Mouse (Mus musculus) bone marrow, adult 2 months (tissue): Measurements from ENCODE around the gene Prkca. TPM values are rescaled to one million over a fixed set of nuclear protein-coding genes. Genes with fewer than 3 reads are reported as not detected.

Source experiments
- H3K27ac ChIP-seq: fragments of 200-500 bp; 2 replicates; pipeline ENCODE4 v1.5.1; 2012; ENCODE audit warnings: low read depth, mild to moderate bottlenecking, control low read depth, inconsistent platforms, low read length; ENCODE audit not compliant: control insufficient read depth, poor library complexity, insufficient read depth
- H3K4me1 ChIP-seq: fragments of 200-500 bp; 2 replicates; pipeline ENCODE4 v1.6.1; 2011; ENCODE audit warnings: low read length; ENCODE audit not compliant: control insufficient read depth, insufficient read depth
- H3K4me3 ChIP-seq: fragments of 200-500 bp; replicated peaks from 2 replicates; pipeline ENCODE3; 2011; ENCODE audit warnings: mild to moderate bottlenecking, low read depth, low read length, control low read depth; ENCODE audit not compliant: control insufficient read depth
- CTCF ChIP-seq: fragments of 200-500 bp; IDR thresholded peaks from 2 replicates; pipeline ENCODE4 v1.5.1; 2011; ENCODE audit warnings: low read length, control low read depth; ENCODE audit not compliant: control insufficient read depth, insufficient read depth
- POLR2A ChIP-seq: fragments of 200-500 bp; IDR thresholded peaks from 2 replicates; pipeline ENCODE4 v1.6.1; 2011; ENCODE audit warnings: low read depth, mild to moderate bottlenecking, control low read depth, low read length, borderline replicate concordance; ENCODE audit not compliant: control insufficient read depth
- WGBS: fragments of 180-500 bp; shearing (Covaris S2); methylation state at CpG from one replicate; pipeline ENCODE4 v1.1.7; 2018; 5-methylcytosine and 5-hydroxymethylcytosine counted together
- polyA plus RNA-seq: library from polyadenylated mRNA; stranded (reverse); fragments of >200 nt; gene quantifications from 2 replicates; pipeline ENCODE4 v1.2.4, GENCODE M21; 2011; ENCODE audit warnings: low replicate concordance; ENCODE audit not compliant: missing spikeins, insufficient read depth, insufficient read length

The Prkca gene
- polyA plus RNA-seq, 1 experiment: 33.8 TPM

DNA sequence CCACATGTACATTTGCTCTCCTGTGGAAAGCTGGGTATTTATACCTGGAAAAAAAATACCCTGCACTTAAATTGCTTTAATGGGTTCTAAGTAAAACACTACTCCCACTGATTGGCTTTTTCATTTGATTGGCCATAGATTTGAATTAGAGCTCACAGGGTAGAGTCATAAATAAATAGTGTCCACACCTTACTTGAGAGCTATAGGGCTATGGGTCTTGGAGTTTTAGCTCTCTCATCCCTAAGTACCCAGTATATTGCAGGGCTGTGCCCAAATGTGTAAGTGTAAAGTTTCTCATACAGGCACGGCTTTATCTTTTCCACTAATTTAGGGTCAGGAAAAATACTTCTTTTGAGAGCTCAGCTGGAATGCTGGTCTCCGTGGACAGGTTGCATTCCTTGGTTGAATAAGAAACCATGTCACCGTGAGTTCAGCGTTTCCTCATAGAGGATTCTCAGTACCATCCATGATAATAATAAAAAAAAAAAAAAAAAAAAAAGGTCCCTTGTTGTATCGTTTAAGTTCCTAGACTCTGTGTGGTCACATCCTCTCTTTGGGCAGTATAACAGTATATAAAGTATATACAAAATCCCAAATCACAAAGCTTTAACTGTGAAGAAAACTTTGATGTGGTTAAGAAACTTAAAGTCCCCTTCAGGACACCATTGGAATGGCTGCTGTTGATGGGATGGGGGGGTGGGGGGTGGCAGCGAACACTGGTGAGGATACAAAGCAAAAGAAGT lies 82.8 kb downstream of the Prkca start:
- TF ChIP-seq CTCF (no peak), POLR2A (no peak)
- Histone ChIP-seq H3K27ac (no peak overlapping the region), H3K4me1 (no peaks in the 10 kb centered on the region; the same call in 1 of the 2 replicates), H3K4me3 (no peak overlapping the region)
- WGBS: 83% methylated on average over 6 of the region's 6 CpGs

DNA sequence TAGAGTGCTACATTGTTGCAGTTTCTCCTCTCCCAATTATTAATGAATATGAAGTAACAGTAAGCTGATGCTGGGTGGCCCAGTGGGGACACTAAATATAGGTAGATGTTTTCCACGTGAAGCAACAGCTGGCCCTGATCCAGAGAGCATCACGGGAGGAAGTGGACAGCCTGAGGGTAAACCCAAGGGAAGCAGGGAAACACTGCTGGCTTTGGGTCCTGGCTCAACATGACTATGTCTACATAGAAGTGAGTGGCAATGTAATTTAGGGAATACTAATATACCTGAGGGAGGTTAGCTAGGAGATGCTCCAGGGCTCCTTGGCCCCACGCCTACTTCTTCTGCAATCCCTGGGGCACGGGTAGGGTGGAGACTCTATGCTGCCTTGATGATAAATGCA lies 84.3 kb downstream of the Prkca start:
- no peak for TF ChIP-seq POLR2A
- no peak for TF ChIP-seq CTCF
- WGBS: 34% methylated on average over 4 of the region's 4 CpGs
- H3K4me1 ChIP-seq: no peaks in the 10 kb centered on the region; the same call in 1 of the 2 replicates
- H3K4me3 ChIP-seq: no peak overlapping the region
- H3K27ac ChIP-seq: no peak overlapping the region

DNA sequence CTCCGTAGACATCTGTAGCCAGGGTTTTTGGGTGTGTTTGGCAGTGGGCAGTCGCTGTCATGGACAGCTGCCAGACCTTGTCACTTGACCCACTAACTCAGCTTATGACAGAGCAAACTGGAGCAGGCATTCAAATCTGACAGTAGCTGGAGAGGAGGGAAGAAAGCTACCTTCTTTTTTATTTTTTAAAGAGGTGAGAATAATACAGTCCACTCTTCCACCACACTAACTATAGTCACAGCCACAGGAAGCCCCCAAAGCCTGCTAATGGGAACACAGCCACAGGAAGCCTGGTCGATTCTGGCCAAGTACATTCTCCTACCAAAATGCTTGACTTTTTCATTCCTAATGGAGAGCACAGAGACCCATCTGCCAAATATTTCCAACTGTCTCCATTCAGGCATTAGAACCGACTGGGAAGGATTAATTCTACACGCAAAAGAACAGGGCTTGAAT lies 84.9 kb downstream of the Prkca start:
- 53% methylated on average over 5 of the region's 5 CpGs for whole genome bisulfite sequencing
- Histone ChIP-seq H3K4me3 (no peak overlapping the region), H3K4me1 (no peaks in the 10 kb centered on the region; the same call in 1 of the 2 replicates), H3K27ac (no peak overlapping the region)
- no peak for TF ChIP-seq CTCF
- TF ChIP-seq POLR2A: no peak

DNA sequence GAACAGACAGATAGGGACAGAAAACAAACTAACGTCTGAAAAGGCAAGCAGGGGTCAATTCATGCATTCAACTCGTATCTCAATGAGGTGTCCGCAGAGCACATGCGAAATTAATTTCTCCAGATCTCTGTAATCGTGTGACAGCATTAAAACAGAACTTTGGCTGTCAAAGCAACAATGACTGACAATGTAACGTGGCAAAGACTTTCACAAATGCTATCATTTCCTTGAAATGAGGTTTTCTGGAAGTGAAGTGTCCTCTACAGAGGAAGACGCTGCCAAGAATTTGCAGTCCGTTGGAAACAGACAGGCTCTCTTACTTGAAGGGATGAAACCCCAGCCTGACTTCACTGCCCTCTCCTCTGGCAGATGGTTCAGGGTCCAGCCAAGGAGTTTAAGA lies 85.8 kb downstream of the Prkca start:
- Histone ChIP-seq H3K4me3 (no peak overlapping the region), H3K4me1 (no peaks in the 10 kb centered on the region; the same call in 1 of the 2 replicates), H3K27ac (no peak overlapping the region)
- WGBS: 75% methylated on average over 8 of the region's 8 CpGs
- TF ChIP-seq CTCF (no peak), POLR2A (no peak)

DNA sequence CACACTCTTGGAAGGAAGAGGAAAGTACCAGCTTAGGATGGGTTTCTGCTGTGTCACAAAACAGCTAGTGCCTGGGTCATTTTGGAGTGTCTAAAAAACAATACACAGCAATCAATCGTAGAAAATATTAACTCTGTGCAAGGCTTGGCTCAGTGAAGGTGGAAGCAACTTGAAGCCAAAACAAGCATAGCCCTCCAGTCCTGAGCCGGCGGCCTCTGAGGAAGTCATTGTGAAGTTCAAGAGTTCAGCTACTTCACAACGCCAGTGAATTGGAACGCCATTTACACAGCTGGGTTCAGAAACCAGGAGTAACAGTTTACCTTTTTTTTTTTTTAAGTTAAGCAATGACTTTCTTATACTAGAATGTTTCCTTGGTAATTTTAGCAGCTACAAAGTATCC lies 89.0 kb downstream of the Prkca start:
- peaks cover 4% of the 10 kb centered on the region for H3K4me1 ChIP-seq
- 83% methylated on average over 5 of the region's 5 CpGs for WGBS
- no peak for TF ChIP-seq CTCF
- no peak for TF ChIP-seq POLR2A
- no peak overlapping the region for H3K27ac ChIP-seq
- H3K4me3 ChIP-seq: no peak overlapping the region

DNA sequence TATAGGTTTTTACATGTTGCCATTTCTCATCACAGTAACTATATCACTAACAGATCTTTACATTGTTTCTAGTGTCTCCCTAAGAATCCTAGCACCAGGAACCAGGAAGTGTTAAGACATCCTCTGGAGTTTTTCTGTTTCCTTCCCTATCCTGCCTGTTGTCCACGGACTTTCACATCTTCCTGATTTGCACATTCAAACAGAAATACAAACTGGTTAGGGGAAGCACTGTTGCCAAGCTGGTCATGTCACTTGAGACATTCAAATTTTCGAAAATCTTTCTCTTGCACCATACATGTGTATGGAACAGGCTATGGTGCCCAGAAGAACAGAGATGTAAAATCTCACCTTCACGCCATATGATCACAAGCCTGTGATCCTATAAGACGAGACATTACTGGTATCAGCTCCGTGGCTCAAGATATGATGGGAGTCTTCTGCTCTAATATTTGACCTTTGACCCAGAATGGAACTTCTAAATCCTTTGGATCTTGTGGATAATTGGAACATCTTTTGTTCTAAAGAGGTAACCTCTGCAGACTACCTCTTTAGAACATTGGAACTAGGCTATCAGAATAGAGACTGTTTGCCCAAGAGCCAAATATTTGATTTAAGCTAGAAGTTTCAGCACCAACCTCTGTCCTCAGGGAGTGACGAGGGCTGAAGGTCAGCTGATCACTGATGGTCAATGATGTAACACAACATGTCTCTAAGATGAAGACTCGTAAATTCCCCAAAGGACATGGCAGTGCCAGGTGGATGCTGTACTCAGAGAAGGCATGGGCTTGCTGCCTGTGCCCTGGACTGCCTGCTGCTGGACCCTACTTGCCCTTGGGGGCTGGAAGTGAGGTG lies 91.6 kb downstream of the Prkca start:
- TF ChIP-seq CTCF (no peak), POLR2A (no peak)
- WGBS: 51% methylated on average over 7 of the region's 7 CpGs
- Histone ChIP-seq H3K27ac (no peak overlapping the region), H3K4me1 (peaks cover 4% of the 10 kb centered on the region), H3K4me3 (no peak overlapping the region)

DNA sequence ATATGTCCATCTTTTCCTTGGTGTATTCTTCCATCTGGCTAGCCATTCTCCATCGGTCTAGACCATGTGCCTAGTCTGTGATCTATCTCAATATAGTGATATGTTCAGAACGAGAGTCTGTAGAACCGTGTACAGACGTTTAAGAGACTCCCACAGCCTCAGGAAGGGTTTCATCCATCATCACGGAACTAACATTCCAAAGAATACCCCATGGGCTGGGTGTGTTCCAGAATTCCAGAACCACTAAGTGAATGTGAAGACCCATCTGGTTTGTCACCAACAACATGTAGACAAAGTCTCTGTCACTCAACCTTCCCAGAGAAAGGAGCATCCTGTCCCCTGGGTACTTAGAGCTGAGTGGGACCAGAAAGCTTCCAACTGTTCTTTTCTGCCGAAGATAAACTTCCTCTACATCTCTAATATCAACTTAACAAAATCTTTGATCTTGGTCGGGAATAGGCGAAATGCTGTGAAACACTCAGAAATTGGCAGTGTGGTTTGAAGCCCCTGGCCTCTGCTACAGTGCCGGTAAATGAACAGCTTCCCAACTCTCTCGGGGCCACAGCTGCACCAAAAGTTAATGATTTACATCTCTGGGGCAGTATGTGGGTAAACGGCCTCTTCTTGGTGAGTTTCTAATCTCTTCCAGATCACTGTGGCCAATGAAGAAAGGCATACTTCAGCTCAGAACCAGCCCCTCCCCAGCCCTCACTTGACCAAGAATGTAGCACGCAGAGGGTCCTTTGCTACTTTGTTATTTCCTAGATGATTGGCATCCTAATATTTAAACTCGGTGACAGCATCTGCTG lies 92.7 kb downstream of the Prkca start:
- Histone ChIP-seq H3K4me3 (no peak overlapping the region), H3K27ac (no peak overlapping the region), H3K4me1 (peaks cover 4% of the 10 kb centered on the region)
- TF ChIP-seq POLR2A (no peak), CTCF (no peak)
- WGBS: 31% methylated on average over 13 of the region's 13 CpGs
